Mouse (Mus musculus) E14TG2a.4 (cell line): ENCODE measurements around the gene Anxa3.

ENCODE experiments used
- H3K27me3 ChIP-seq: 2 replicates; pipeline ENCODE4 v1.6.1; 2014; ENCODE audit warnings: low read length, control low read depth; ENCODE audit not compliant: insufficient read depth
- H3K36me3 ChIP-seq: 2 replicates; pipeline ENCODE4 v1.6.1; 2014; ENCODE audit warnings: low read length, control low read depth; ENCODE audit not compliant: insufficient read depth
- H3K4me1 ChIP-seq: replicated peaks from 2 replicates; pipeline ENCODE4 v1.6.1; 2014; ENCODE audit warnings: low read depth, low read length, control low read depth
- H3K4me3 ChIP-seq: replicated peaks from 2 replicates; pipeline ENCODE4 v1.5.1; 2014; ENCODE audit warnings: mild to moderate bottlenecking, low read length
- H3K9me3 ChIP-seq: 2 replicates; pipeline ENCODE4 v1.6.1; 2014; ENCODE audit warnings: low read length, control low read depth
- CTCF ChIP-seq: conservative IDR thresholded peaks from 2 replicates; pipeline ENCODE4 v1.5.1; 2014; ENCODE audit warnings: low read length
- NANOG ChIP-seq: IDR thresholded peaks from 2 replicates; pipeline ENCODE4 v1.6.1; 2014; ENCODE audit warnings: borderline replicate concordance, low read length, mixed read lengths
- POU5F1 ChIP-seq: IDR thresholded peaks from 2 replicates; pipeline ENCODE4 v1.6.1; 2014; ENCODE audit warnings: low read length, borderline replicate concordance

Anxa3 gene

DNA sequence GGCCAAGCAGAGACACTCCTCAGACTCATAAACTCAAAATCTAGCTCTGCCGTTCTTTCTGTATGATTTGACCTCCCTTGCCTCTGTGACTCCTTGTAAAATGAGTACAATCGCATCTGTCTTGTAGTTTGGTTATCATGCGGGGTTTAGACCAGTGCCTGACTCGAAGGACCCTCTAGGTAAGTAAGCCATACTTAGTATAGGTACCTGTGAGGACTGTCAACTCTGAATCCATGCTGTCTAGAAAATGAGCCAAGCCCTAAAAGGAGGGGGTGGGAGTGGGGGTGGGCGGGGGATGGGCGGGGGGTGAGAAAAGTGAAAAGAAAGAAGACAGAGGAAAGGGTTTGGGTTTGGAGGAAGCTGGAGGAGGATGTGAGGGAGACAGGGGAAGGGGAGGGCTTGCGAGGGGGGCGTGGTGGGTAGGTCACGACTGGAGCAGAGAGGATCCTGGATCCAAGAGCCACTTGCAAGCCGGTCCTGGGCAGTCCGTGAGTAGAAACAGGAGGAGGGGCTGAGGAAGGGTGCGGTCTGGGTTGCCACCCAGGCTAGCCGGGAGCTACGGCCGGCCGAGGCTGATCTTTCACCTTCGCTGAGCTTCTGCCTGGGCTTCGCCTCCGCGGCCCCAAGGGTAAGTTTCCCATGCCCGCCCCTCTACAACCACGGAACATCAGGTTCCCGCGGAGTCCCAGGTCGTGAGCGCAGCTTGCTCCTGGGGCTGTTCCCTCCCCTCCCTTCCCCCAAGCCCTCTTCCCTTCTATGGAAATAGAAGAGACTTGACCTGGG, at the start of gene Anxa3:
TSS of gene Anxa3 (plus strand) at position 404 of the 783 bp plus-strand sequence.
- no peaks in the 10 kb centered on the region for H3K36me3 ChIP-seq
- H3K9me3 ChIP-seq, result 0 out of 2 replicates have a peak, but pooled peaks cover under 1% of the 10 kb centered on the region
- H3K4me1 ChIP-seq, result peaks cover 17% of the 10 kb centered on the region
- peak within 1 kb of the TSS; percentile 70 for H3K4me3 ChIP-seq
- peaks cover 19% of the 10 kb centered on the region for H3K27me3 ChIP-seq
- no peak for TF ChIP-seq CTCF
- no peak for TF ChIP-seq POU5F1
- TF ChIP-seq NANOG, result no peak

DNA sequence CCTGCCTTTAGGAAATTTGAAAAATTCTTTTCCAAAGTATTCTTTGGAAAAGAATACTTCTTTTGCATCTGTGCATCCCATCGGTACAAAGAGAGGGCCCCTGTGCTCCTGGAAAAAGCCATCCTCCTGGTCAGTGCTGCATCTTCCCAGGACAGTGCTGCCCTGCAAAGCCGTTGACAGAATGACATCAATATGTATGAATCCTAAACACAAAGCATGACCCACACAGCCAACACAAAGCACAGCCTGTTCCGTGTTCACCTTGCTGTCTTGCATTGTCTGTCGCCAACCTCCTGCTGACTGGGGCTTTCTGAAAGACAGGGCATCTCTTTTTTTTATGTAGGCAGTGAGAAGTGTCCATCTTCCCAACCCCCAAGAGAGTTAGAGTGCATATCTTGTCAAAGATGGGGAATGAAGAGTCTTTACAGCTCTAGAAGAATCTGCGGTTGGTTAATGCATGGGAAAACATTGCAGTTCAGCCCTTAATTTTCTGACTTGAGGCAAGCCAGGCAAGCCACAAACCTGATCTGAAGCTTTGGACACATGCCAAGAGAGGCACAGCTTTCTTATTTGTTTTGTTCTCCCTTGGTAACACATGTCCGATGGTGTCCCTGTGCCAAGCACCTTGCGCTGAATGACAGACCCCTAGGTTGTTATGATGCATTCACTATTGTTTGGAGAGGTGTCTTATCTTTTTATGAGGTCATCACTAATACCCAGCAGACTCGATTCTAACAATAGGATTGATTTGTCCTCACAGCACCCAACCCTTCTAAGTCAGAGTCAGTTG, 45.7 kb upstream of the Anxa3 start:
- H3K4me3 ChIP-seq, result no peak overlapping the region

DNA sequence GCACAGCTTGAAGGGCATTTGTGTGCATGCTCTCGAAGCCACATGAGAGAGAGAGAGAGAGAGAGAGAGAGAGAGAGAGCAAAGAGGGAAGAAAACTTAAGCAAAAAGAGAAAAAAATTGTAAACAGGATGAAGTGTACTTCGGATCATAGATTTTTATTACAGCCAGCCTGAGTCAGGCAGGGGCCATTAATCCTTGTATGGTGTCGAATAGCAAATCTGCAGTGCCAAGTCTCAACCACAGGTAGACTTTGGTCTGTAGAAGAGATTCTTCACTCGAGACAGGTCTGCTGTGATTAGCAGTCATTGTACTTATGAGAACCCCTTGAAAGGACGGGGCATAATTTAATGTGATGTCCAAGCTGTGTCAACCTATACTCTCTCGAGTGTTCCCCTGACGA, 35.5 kb upstream of the Anxa3 start:
- TF ChIP-seq CTCF (no peak), POU5F1 (no peak), NANOG (no peak)
- H3K27me3 ChIP-seq, result no peaks in the 10 kb centered on the region

More for the DNA sequence above, 45.7 kb upstream of the Anxa3 start:
- no peaks in the 10 kb centered on the region for H3K36me3 ChIP-seq
- TF ChIP-seq CTCF (no peak), NANOG (no peak), POU5F1 (no peak)
- H3K9me3 ChIP-seq, result no peaks in the 10 kb centered on the region
- H3K4me1 ChIP-seq, result no peaks in the 10 kb centered on the region
- no peaks in the 10 kb centered on the region for H3K27me3 ChIP-seq

DNA sequence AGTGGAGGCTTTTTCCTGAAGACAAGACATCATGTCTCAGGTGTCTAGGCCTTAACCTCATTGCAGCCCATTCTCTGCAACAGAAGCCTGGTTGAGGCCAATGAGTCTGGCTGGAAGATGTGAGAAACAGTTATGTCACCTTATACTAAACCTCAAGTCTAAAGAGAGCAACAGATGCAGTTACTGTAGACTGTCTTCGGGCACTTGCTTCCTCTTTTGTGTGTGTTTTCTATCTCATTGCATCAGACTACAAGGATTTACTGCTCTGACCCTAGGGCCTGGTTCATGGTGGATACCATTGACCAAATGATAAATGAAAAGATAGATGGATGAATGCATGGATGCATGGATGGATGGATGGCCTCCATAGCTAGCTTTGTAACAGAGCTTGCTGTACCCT, 31.1 kb upstream of the Anxa3 start:
- peaks cover 10% of the 10 kb centered on the region; the same call in 1 of the 2 replicates for H3K4me1 ChIP-seq
- H3K36me3 ChIP-seq, result no peaks in the 10 kb centered on the region
- TF ChIP-seq NANOG (no peak), CTCF (no peak), POU5F1 (no peak)

More for the DNA sequence above, 35.5 kb upstream of the Anxa3 start:
- no peak overlapping the region for H3K4me3 ChIP-seq
- H3K4me1 ChIP-seq, result no peaks in the 10 kb centered on the region
- no peaks in the 10 kb centered on the region for H3K36me3 ChIP-seq
- H3K9me3 ChIP-seq, result no peaks in the 10 kb centered on the region

DNA sequence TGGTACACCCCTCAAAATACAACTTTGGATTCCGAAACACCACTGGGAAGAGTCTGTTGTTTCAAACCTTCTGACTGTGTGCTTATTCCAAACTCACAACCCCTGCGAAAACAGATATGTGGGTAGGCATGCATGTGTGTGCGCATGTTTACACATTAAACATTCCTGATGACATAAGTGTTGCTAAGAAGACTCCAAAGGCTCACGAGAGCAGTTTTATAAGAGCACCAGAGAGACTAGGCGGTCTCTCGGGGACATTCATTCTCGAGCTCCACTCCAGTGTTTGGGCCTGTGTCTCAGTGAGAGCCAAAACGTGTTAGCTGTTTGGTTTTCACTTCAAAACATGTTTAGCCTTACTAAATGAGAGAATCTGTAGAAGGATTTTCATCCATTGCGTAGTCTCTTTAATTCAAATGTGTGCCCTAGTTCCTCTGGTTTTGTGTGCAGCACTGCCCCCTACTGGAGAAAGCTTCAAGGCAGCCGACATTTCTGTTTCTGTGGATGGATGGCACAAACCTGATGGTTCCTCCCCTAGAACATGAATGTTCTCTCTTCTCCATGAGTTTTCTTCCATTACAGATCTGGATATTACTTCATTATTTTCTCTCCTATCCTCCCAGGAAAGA, 24.2 kb upstream of the Anxa3 start:
- Histone ChIP-seq H3K4me1 (peaks cover 6% of the 10 kb centered on the region; the same call in 1 of the 2 replicates), H3K9me3 (no peaks in the 10 kb centered on the region), H3K4me3 (no peak overlapping the region), H3K36me3 (no peaks in the 10 kb centered on the region), H3K27me3 (no peaks in the 10 kb centered on the region)
- no peak for TF ChIP-seq NANOG
- TF ChIP-seq POU5F1, result no peak
- TF ChIP-seq CTCF, result peak; percentile 63

More for the DNA sequence above, 31.1 kb upstream of the Anxa3 start:
- Histone ChIP-seq H3K4me3 (no peak overlapping the region), H3K9me3 (no peaks in the 10 kb centered on the region), H3K27me3 (no peaks in the 10 kb centered on the region)

DNA sequence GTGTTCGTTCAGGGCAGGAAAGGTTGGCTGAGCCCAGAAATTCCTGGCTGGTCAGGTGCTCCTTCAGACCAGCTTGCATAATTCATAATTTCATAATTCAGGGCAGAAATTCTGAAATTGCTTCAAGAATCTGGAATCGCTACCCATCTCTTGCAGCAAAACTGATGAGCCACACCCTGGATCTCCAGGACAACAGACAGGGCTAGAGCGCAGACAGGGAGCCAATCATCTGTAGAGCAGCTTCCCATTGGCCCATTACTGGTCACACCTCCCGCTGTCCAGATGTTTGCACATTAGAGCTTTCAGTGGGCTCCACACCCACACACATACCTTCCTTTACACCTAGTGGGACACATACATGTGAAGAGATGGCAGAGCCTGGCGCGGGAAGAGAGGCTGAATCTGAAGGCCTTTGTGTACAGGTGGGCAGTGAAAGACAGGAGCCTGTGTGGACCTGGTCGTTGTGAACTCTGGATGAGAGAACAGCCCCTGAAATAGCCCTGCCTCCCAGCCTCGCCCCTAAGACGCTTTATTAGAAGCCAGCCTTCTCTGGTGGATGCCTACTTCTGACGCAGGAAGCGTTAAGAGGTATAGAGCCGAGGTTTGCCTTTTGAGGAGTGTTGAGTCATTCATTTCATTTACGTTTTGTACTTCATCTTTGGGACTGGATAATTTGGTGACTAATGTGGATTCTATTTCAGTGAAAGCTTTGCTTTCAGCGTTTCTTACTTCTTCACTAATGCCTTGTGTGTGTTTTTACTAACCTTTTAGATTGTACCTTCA, 9.4 kb upstream of the Anxa3 start:
- Histone ChIP-seq H3K27me3 (peaks cover 3% of the 10 kb centered on the region; the same call in 1 of the 2 replicates), H3K9me3 (0 out of 2 replicates have a peak, but pooled peaks cover 6% of the 10 kb centered on the region), H3K4me1 (peaks cover 6% of the 10 kb centered on the region), H3K36me3 (no peaks in the 10 kb centered on the region), H3K4me3 (0 out of 2 replicates have a peak overlapping the region, but pooled peaks have one; percentile 45)
- TF ChIP-seq POU5F1 (no peak), NANOG (no peak), CTCF (no peak)

DNA sequence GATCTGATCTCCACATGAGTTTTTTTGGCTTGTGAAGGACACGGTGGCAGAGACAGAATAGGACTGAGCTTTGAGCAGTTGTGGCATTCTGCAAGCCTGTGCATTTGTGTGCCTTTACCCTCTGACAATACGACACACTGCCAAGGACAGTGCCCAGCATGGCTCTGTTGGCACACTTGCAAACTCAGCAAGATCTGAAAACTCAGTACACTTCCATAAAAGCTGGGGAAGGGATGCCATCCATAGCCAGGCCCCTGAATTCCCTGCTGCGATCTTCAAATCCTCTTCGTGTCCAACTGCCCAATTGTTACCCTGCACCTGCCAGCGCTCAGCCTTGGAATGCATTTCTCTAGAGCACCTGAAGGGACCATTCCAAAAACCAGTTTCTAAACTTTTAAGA, 8.0 kb upstream of the Anxa3 start:
- H3K27me3 ChIP-seq, result peaks cover 3% of the 10 kb centered on the region; the same call in 1 of the 2 replicates
- TF ChIP-seq NANOG (no peak), CTCF (no peak), POU5F1 (no peak)
- 0 out of 2 replicates have a peak, but pooled peaks cover 6% of the 10 kb centered on the region for H3K9me3 ChIP-seq
- no peak overlapping the region for H3K4me3 ChIP-seq
- H3K4me1 ChIP-seq, result peaks cover 6% of the 10 kb centered on the region
- H3K36me3 ChIP-seq, result no peaks in the 10 kb centered on the region
